Mouse (Mus musculus) left cerebral cortex, postnatal 10 days (tissue): ENCODE data around the gene Serpina5. TPM values are rescaled to one million over a fixed set of nuclear protein-coding genes. Genes with fewer than 3 reads are reported as not detected.
"Not testable (repeated sequence)": the region's sequence is repeated elsewhere in the genome, so short reads cannot be mapped to it uniquely, and the experiment has no call there.

Source experiments
- DNase-seq, 2 experiments: peaks; one replicate each; pipeline ENCODE4 v3.0.0; 2021 to 2022; ENCODE audit warnings: low spot score in 2 of 2, mixed read lengths in 1 of 2; ENCODE audit errors: extremely low spot score in 1 of 2
- intact Hi-C: fragments of 180-260 bp; cut with DNase I; formaldehyde crosslinking; loops from one replicate; pipeline ENCODE4 v1.15.1; 2025
- total RNA-seq, 2 experiments: library from RNA; stranded (reverse); gene quantifications; 2 replicates each; pipeline ENCODE4 v1.2.3; 2021

Serpina5 gene
- not detected for total RNA-seq

DNA sequence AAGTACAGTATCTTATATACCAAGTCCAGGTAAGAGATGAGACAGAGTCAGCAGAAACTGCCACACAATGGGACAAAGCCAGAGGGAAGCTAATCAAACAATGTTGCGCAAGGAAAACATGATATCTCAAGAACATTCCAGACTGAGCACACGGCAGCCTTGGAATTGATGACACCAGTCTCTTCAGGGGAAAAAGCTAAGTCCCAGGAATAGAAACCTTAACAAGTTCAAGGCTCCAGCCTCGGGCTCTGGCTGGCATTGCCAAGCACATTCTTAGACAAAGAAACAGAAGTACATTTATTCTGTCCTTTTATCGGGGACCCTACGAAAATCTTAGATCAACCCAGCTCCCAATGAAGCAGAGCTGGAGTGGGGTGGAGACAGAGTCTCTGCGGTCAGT, at the start of gene Serpina5:
Gene Serpina5, plus strand, starts transcription at position 346 of the 400 bp plus-strand sequence.
- intact Hi-C loops, result no loop called here
- no peak for DNase-seq

- no peak for DNase-seq
- intact Hi-C loops, result no loop called here
These were observed 46.9 kb upstream of the Serpina5 start for GRCm38 (mm10) chr12:104053995-104054394.

DNA sequence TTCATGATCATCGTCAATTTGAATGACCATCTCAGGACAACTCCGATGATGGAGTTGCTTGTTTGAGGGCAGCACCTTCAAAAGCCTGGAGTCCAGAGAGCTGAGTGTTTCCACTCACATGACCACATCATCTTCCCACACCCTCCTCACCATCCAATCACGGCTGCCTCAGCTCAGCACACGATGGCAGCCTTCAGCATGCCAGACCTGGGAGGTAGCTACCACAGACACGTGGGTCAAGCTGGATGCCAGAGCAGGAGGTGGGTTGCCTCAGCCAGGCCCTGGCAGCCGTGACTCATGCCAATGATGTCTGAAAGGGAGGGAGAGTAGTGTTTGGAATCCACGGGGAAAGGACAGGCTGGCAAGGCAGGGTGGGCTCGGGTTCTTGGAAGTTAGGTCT, 45.2 kb upstream of the Serpina5 start:
- DNase-seq, result no peak
- intact Hi-C loops, result no loop called here

DNA sequence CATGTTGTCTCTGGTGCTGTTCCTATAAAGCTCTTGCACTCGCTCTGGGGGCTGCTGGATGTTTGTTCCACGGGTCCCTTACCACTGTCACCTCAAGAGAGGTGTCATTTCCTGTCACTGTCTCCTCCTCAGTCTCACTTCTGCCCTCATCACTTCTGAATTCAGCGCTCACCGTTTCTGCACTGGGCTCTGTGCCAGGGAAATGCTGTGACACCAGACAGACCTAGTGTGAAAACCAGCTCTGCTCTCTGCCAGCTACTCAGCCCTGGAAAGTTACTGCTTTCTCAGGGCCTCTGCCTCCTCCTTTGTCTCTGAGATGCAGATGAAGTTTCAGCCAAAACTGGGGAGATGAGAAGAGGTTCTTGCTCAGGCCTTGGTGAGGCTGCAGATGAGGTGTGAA, 43.9 kb upstream of the Serpina5 start:
- intact Hi-C loops, result no loop called here
- DNase-seq, result peak in 1 of 2 experiments; percentile 64

DNA sequence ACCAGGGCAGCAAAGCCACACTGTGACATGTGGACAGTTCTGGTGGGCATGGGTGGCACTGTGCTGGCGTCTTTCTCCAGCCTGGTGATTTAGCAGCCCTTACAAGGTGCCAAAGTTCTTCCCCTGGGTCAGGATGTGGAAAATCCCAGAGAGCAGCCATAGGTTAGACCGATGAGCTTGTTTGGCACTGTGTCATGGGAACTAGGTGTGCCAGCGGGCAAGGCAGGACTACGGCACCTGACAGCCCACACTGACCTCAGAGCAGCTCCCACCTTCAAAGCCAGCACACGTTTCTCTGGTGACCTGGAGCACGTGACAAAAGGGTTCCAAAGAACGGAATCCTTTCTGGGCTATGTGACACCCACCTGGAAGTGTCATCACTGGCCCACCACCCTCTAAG, 43.4 kb upstream of the Serpina5 start:
- intact Hi-C loops, result no loop called here
- DNase-seq, result no peak

DNA sequence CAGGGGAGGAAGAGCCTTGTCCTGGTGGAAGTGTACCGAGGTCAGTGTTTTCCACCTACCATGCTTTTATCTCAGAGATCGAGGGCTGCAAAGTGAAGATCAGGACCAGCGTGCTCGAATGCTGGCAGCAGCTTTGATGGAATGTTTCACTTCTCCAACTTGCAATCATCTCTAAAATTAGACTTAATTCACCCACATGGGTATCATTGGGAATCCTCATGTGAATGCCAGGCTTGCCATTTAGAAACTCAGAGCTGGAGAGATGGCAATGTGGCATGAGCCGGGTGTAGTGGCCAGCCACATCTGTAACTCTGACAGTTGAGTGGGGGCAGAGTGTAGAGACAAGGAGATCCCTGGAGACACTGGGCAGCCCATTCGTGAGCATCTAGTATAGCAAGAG, 40.8 kb upstream of the Serpina5 start:
- intact Hi-C loops, result no loop called here
- no peak for DNase-seq

GRCm38 (mm10) chr12:104061862-104062261, 39.1 kb upstream of the Serpina5 start:
- intact Hi-C loops, result no loop called here
- DNase-seq, result no peak

GRCm38 (mm10) chr12:104064532-104064931, 36.4 kb upstream of the Serpina5 start:
- no peak for DNase-seq
- intact Hi-C loops, result no loop called here

GRCm38 (mm10) chr12:104064996-104065395, 35.9 kb upstream of the Serpina5 start:
- intact Hi-C loops, result loop anchor here (5.0 kb wide), 1 partner anchor 352 kb away; no protein-coding TSS in a partner anchor
- DNase-seq, result no peak

DNA sequence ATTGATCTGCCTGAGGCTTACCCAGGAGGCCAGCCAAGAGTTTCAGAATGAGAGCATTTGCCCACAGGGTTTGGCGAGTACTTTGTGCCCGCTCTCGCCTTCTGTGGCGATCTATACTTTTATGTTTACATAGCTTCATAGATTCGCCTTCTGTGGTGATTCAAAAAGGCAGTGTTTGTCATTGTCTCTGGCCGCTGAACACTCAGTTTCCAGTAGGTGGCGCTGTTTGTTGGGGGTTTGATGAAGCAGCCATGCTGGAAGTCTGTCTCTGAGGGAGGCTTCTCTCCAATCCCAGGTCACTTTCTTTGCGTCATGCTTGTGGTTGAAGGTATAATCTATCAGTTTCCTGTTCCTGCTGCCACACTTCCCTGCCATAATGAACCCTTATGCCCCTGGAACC, 34.7 kb upstream of the Serpina5 start:
- intact Hi-C loops, result loop anchor here (5.0 kb wide), 1 partner anchor 351 kb away; no protein-coding TSS in a partner anchor
- peak in 1 of 2 experiments; percentile 68 for DNase-seq

DNA sequence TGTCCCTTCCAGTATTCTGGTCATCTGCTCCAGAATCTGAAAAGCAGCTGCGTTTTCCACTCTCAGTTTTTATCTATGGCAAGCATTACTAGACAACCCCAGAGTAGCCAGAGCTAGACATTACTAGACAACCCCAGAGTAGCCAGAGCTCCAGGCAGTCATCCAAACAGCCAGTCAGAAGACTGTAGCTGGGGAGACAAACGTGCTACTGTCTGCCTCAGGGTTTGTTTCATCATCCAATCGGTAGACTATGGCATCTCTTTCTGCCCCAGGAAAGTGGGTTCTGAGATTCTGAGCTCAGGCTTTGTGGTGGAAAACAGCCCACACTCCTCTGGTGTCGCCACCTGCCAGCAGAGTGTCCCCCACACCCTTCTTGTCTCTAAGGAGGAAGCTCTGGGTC, 33.4 kb upstream of the Serpina5 start:
- peak; percentile 48 to 63 for DNase-seq
- intact Hi-C loops, result loop anchor here (5.0 kb wide), 1 partner anchor 350 kb away; no protein-coding TSS in a partner anchor

- DNase-seq, result peak; percentile 65 to 87
- intact Hi-C loops, result loop anchor here (2.0 to 5.0 kb wide), 2 partner anchors 75 to 348 kb away; no protein-coding TSS in a partner anchor
These were observed 31.3 kb upstream of the Serpina5 start for GRCm38 (mm10) chr12:104069620-104070019.

GRCm38 (mm10) chr12:104071708-104072107, 29.2 kb upstream of the Serpina5 start:
- no peak for DNase-seq
- intact Hi-C loops, result no loop called here

DNA sequence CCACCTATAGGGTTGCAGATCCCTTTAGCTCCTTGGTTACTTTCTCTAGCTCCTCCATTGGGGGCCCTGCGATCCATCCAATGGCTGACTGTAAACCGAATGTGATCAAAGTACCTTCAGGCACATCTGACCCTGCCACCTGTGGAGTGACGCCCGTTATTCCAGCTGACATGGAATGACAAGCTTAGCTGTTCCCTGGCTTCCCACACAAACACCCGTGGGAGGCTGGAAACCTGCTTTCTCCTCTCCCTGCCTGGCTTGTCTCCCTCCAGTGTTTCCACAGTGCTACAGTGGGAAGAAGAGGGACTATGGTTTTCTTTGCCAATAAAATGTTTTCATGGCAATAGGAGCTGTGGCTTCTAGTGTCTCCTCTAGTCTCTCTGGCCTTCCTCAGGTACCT, 28.6 kb upstream of the Serpina5 start:
- intact Hi-C loops, result no loop called here

GRCm38 (mm10) chr12:104090119-104090518, 10.8 kb upstream of the Serpina5 start:
- intact Hi-C loops, result no loop called here
- no peak for DNase-seq

More for the DNA sequence above, 28.6 kb upstream of the Serpina5 start:
- no peak for DNase-seq

DNA sequence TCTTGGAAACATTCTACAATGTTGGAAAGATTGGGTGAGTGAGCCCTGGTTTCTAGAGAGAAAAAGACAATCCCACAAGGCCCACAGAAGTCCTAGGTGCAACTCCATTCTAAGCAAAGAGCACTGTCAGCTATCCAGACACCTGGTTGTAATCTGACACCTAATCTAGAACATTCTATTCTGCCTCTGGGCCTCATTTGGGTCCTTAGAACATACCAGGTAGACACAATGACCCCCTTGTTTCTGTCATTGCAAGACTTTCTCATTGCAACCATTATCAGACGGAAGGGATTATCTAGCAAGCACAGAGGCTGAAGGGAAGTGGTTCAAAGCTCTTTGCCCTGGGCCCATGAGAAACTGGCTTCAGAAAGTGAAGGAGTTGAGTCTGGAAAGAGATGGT, 9.6 kb upstream of the Serpina5 start:
- DNase-seq, result no peak
- intact Hi-C loops, result no loop called here

DNA sequence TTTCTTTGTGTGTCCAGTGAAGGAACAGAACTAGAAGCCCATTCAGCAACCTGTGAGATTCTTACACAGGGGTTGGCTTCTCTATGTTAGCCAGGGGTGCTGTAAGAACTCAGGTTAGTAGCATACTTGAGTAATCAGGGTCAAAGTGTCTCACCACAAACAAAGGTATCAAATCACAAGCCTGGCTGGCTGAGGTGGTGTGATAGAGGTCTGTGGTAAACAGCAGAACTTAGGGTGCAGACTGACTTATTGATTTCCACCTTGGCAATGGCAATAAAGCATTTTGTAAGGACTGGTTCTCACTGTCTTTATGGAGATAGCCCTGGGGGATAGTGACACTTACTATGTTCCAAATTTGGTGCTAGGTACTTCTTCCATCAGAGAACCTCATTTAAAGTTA, 4.9 kb downstream of the Serpina5 start:
- no peak for DNase-seq
- intact Hi-C loops, result no loop called here

DNA sequence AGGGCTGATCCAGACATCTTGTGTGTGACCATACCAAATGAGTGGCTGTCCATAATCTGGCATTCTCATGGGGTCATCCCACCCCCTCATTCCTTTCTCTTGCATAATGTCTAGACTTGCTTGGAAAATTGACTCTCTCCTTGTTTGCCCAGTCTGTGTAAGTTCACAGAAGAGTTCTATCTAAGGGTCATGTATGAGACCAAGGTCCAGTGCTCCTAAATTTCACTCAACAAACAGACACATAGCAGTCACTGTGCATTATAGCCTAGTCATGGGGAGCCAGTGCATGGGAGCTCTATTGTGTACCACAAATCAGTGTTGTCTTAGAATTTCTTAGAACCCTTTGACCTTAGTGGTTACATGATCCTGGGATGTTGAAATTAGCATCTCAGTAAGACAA, 6.0 kb downstream of the Serpina5 start:
- DNase-seq, result no peak
- intact Hi-C loops, result no loop called here

- DNase-seq, result no peak
- intact Hi-C loops, result no loop called here
These were observed 7.6 kb downstream of the Serpina5 start for GRCm38 (mm10) chr12:104108507-104108906.

GRCm38 (mm10) chr12:104112333-104112732, 11.4 kb downstream of the Serpina5 start, which contains the start of gene Serpina3a:
TSS of gene Serpina3a (plus strand) at chr12:104112724.
- intact Hi-C loops, result not testable (repeated sequence)

DNA sequence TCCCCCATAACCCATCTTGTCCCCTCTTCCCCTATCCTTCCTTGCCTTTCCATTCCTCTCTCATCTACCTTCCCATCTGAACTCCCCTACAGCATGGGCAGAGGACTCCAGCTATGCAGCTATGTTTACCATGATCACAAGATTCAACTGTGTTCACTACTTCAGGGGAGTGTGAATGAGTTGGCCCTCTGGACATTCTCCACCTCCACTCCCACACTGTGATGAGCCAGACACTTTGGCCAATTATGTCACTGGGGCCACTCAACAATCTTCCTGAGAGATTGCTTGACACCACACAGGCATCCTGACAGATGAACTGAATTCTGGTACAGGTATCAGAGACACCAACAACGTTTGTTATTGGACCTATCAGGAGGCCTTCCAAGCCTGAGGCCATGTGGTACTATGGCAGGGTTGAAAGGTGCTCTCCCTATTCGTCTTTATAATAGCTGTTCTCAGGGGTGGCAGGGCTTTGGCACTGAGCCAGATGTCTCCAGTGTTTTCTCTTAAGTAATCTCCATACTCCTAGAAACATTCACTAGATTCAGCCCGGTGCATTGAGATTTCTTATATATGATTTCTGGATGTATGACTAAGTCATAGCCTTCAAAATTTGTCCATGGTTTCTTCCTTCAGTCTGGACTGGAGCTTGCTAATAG, 14.1 kb downstream of the Serpina5 start:
- DNase-seq, result no peak
- intact Hi-C loops, result no loop called here

More at GRCm38 (mm10) chr12:104112333-104112732, 11.4 kb downstream of the Serpina5 start, which contains the start of gene Serpina3a:
- DNase-seq, result not testable (repeated sequence)
